Mouse (Mus musculus): Measurements from ENCODE around the gene Sorcs3. TPM values are rescaled to one million over a fixed set of nuclear protein-coding genes. Genes with fewer than 3 reads are reported as not detected.

Gene Sorcs3
- total RNA-seq, 2 experiments from 2014 or later: 28.7 to 29.0 TPM

GRCm38 (mm10) chr19:48343442-48343841, 137.6 kb downstream of the Sorcs3 start:
- intact Hi-C loops (cut with DNase I): no loop called here
- DNase-seq (ENCODE audit: low spot score in 2 of 2): no peak

- no peak for DNase-seq (ENCODE audit: low spot score in 2 of 2)
- intact Hi-C loops (cut with DNase I): no loop called here
Observed at GRCm38 (mm10) chr19:48347116-48347515, 141.3 kb downstream of the Sorcs3 start.

DNA sequence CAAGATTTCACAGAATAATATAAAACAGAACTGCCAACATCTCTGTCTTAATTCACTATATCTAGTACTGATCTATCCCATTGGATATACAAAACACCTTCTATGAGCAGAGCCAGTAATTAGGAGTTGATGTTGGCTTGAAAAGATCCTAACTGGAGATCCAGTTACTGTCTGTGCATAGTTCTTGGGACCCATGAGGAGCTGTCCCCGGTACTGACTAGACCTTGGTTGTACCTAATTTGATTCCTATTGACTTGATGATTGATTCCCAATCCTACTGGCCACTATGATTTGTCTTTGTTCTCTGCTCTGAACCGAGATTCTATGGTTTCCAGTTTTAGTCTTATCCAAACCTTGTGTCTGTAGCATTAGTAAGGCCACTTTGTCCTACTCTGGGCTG, 151.0 kb downstream of the Sorcs3 start:
- no peak for DNase-seq (ENCODE audit: low spot score in 2 of 2)
- intact Hi-C loops (cut with DNase I): no loop called here

DNA sequence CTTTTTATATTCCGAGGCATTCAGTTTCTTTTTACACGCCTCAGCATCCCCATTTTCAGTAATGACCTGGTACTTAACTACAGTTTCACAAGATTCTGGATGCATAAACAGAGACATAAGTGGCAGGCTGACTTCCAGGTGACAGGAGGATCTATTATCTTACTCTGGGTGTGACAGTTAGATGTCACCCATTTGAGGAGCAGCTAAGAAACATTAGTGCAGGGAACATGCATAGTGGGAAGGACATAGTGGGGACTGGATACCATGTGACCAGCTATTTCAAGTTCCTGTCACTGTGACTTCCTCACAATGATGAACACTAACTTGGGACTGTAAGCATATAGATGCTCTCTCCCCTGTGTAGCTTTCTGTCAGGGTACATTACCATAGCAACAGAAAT, 156.3 kb downstream of the Sorcs3 start:
- DNase-seq (ENCODE audit: low spot score in 2 of 2): no peak
- intact Hi-C loops (cut with DNase I): no loop called here

GRCm38 (mm10) chr19:48368056-48368455, 162.2 kb downstream of the Sorcs3 start:
- DNase-seq (ENCODE audit: low spot score in 2 of 2): peak; percentile 59 to 69
- intact Hi-C loops (cut with DNase I): loop anchor here (5.0 kb wide), 1 partner anchor 161 kb away; the partner anchor contains the start of gene Sorcs3

GRCm38 (mm10) chr19:48371787-48372186, 166.0 kb downstream of the Sorcs3 start:
- intact Hi-C loops (cut with DNase I): no loop called here
- DNase-seq (ENCODE audit: low spot score in 2 of 2): no peak

- intact Hi-C loops (cut with DNase I): no loop called here
- DNase-seq (ENCODE audit: low spot score in 2 of 2): no peak
Observed at GRCm38 (mm10) chr19:48378006-48378540, 172.2 kb downstream of the Sorcs3 start.

DNA sequence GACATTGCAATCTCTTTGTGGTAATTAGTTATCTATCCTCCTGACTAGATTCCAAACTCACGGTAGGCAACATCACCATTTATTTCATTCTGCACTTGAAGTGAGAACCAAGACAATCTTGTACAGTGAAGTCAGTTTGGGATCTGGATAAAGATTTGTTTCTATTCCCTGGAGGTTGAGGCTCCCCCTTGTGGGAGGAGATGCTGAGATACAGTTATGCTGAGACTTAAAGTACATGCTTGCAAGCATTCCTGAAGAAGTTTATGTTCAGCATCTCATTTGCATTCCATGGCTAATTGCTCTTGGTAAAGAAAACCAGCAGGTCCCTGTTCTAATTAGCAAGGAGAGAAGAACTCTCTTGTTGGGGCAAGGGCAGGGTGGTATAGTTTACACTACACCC, 185.7 kb downstream of the Sorcs3 start:
- intact Hi-C loops (cut with DNase I): loop anchor here (2.0 to 5.0 kb wide), 2 partner anchors 187 to 404 kb away; no protein-coding TSS in a partner anchor
- DNase-seq (ENCODE audit: low spot score in 2 of 2): peak; percentile 76 to 78

GRCm38 (mm10) chr19:48404774-48405495, 199.1 kb downstream of the Sorcs3 start:
- no peak for DNase-seq (ENCODE audit: low spot score in 2 of 2)
- intact Hi-C loops (cut with DNase I): no loop called here

GRCm38 (mm10) chr19:48408221-48408620, 202.4 kb downstream of the Sorcs3 start:
- DNase-seq (ENCODE audit: low spot score in 2 of 2): no peak
- intact Hi-C loops (cut with DNase I): no loop called here

DNA sequence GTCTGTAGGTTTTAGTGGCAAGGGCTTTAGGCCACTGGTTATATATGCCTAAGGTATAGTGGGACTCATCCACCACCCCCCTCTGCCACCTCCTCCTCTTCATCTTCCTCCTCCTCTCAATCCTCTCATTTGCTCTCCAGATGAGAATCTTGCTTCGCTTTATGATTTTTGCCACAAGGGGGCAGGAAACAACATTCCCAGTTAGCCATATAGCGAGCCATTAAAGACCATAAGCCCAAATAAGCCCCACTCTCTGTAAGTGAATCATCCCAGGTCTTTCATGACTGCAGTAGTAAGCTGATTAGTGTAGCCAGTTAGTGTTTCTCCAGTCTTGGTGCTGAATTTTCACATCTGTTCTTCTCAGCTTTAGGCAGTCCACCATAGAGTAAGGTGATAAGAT, 205.5 kb downstream of the Sorcs3 start:
- peak in 1 of 2 experiments; percentile 24 for DNase-seq (ENCODE audit: low spot score in 2 of 2)
- intact Hi-C loops (cut with DNase I): no loop called here

- peak; percentile 52 to 72 for DNase-seq (ENCODE audit: low spot score in 2 of 2)
- intact Hi-C loops (cut with DNase I): no loop called here
Observed at GRCm38 (mm10) chr19:48413836-48414235, 208.0 kb downstream of the Sorcs3 start.

GRCm38 (mm10) chr19:48418356-48418755, 212.5 kb downstream of the Sorcs3 start:
- intact Hi-C loops (cut with DNase I): no loop called here
- DNase-seq (ENCODE audit: low spot score in 2 of 2): no peak

- intact Hi-C loops (cut with DNase I): no loop called here
- peak in 1 of 2 experiments; percentile 15 for DNase-seq (ENCODE audit: low spot score in 2 of 2)
Observed at GRCm38 (mm10) chr19:48429263-48429662, 223.4 kb downstream of the Sorcs3 start.

DNA sequence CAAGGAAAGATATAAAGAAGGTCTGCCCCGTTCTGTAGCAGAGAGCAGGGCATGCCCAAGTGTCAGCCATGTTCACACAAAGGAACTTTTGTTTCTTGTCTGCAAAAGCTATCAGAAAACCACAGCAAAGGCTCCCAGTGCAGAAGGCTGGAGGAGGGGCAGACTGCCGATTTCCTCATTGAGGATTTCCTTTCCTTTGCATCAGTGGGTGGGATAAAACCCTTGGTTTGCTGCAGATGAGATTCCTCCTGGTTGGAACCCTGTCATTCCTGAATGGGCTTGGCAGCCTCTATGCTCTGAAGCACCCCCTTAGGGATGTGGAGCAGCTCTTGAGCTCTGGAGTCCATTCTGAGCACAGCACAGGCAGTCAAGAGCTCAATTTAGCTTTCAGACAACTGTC, 223.9 kb downstream of the Sorcs3 start:
- intact Hi-C loops (cut with DNase I): no loop called here
- DNase-seq (ENCODE audit: low spot score in 2 of 2): peak in 1 of 2 experiments; percentile 12

GRCm38 (mm10) chr19:48430328-48430727, 224.5 kb downstream of the Sorcs3 start:
- intact Hi-C loops (cut with DNase I): no loop called here
- DNase-seq (ENCODE audit: low spot score in 2 of 2): no peak

- intact Hi-C loops (cut with DNase I): no loop called here
- DNase-seq (ENCODE audit: low spot score in 2 of 2): no peak
Observed at GRCm38 (mm10) chr19:48438450-48438849, 232.6 kb downstream of the Sorcs3 start.

DNA sequence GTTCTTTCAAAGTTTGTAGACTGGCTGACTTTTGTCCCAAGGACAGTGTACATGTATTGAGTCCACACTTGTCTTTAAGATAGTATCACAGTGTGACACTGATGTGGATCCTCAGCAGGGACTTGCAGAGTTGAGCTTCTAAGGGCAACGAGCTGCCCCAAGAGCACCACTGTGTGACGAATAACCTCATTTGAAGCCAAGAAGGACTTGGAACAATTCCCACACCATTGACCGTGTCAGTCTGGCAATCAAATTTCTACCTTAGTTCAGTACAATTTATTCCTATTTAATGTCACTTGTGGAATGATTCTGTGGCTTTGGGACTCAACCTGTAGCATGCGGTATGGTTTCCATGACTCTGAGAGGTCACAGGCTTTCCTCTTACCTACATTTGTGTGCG, 255.3 kb downstream of the Sorcs3 start:
- intact Hi-C loops (cut with DNase I): no loop called here

DNA sequence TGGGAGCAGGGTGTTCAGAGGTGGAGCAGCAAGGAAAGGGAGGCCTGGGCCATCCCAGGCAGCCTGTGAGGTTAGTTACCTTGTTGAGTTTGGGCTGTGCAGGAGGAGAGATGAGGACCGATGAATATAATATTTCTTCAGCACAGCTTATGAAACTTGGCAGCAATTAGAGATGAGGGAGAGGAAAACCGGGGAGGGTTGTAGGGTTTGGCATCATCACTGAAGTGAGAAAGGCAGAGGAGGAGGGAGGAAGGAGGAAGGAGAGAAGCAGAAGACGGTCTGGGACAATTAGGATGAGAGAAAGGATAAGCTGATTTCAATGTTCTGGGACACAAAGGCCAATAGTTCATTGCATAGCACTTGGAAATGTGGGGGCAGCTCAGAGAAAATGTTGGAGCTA, 256.6 kb downstream of the Sorcs3 start:
- DNase-seq (ENCODE audit: low spot score in 2 of 2): no peak
- intact Hi-C loops (cut with DNase I): no loop called here

More for the DNA sequence above, 255.3 kb downstream of the Sorcs3 start:
- DNase-seq (ENCODE audit: low spot score in 2 of 2): no peak

DNA sequence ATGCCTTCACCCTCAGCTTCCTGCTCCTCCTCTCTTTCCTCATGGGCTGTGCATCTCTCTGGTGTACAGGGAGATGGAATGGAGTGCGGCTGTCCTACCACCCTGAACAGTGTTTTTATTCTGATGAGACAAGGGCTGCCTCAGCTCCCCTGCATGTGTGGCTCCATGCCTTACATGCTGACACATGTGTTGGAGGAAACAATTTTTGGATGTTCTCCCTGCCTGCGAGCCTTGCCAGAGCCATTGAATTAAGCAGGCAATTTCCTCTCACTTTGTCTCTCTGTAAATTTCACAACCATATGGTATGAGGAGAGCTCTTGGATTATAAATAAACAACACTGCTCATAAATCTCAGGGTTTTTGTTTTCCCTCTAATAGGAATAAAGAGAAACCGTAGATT, 257.7 kb downstream of the Sorcs3 start:
- intact Hi-C loops (cut with DNase I): no loop called here
- DNase-seq (ENCODE audit: low spot score in 2 of 2): peak; percentile 34 to 38

DNA sequence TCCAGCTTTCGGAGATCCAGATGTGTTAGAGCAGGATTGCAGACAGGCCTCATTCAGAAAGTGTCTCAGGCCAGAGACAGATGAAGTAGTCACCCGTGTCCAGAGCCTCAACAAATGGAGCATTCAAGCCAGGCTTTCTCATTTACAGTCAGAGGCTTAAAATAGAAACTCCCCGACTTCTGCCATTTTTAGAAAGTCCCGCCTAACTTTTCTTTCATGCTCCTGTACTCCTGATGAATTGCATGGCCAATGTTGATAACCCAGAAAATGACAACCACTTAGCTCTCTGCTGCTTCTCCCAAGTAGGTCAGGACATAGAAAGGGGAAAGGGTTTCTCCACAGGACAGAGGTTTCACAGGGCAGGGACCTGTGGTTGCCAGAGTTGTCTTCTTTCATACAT, 261.6 kb downstream of the Sorcs3 start:
- intact Hi-C loops (cut with DNase I): no loop called here
- no peak for DNase-seq (ENCODE audit: low spot score in 2 of 2)
